15 mouse cellular contexts compared by ENCODE assay signal in genomic region chr10:13118770-13119102, GRCm38 (mm10). TPM values are rescaled to one million over a fixed set of nuclear protein-coding genes. Genes with fewer than 3 reads are reported as not detected.
DNase-seq lines count a peak whose midpoint lies in the region; ATAC-seq lines count a peak whose summit lies in the region.
"Had no signal": no experiment of that assay in that cellular context is flagged by ENCODE, and none has a peak within 500 bp of the region (broad histone marks: within the 10 kb centered on the region; RNA-seq: fewer than 3 reads in every experiment).

No protein-coding gene starts in this region.

- 12% methylated on average over 5 of the region's 5 CpGs for WGBS in forebrain, embryonic 11.5 days
- 20% methylated on average over 5 of the region's 5 CpGs for WGBS in forebrain, embryonic 13.5 days
- 64% methylated on average over 5 of the region's 5 CpGs for WGBS in intestine, embryonic 14.5 days
- 70% methylated on average over 5 of the region's 5 CpGs for WGBS in intestine, embryonic 15.5 days
- 32% methylated on average over 5 of the region's 5 CpGs for WGBS in neural tube, embryonic 11.5 days
- WGBS in neural tube, embryonic 15.5 days, result 25% methylated on average over 5 of the region's 5 CpGs
- WGBS in stomach, embryonic 15.5 days, result 61% methylated on average over 5 of the region's 5 CpGs

- H3K4me3 ChIP-seq in forebrain, embryonic 11.5 days (ENCODE audit: low read depth, low read length), result no peak overlapping the region
- H3K4me3 ChIP-seq in forebrain, embryonic 13.5 days, result no peak overlapping the region
- H3K4me3 ChIP-seq in intestine, embryonic 14.5 days (ENCODE audit: low read depth, low read length), result no peak overlapping the region
- no peak overlapping the region for H3K4me3 ChIP-seq in intestine, embryonic 15.5 days (replicated peaks)
- H3K4me3 ChIP-seq in neural tube, embryonic 11.5 days (ENCODE audit: low read depth, low read length), result no peak overlapping the region
- H3K4me3 ChIP-seq in neural tube, embryonic 15.5 days (replicated peaks), result no peak overlapping the region
- no peak overlapping the region for H3K4me3 ChIP-seq in stomach, embryonic 15.5 days (replicated peaks)
- H3K4me3 ChIP-seq: gastrocnemius, adult 2 months; megakaryocyte, embryonic 14.5 days had no signal

- H3K4me2 ChIP-seq in forebrain, embryonic 11.5 days (ENCODE audit: low read depth, low read length, severe bottlenecking), result no peak overlapping the region
- no peak overlapping the region for H3K4me2 ChIP-seq in forebrain, embryonic 13.5 days
- H3K4me2 ChIP-seq in intestine, embryonic 14.5 days (ENCODE audit: low read length), result no peak overlapping the region
- H3K4me2 ChIP-seq in intestine, embryonic 15.5 days (replicated peaks), result no peak overlapping the region
- H3K4me2 ChIP-seq in neural tube, embryonic 11.5 days (ENCODE audit: low read depth), result no peak overlapping the region
- no peak overlapping the region for H3K4me2 ChIP-seq in neural tube, embryonic 15.5 days
- no peak overlapping the region for H3K4me2 ChIP-seq in stomach, embryonic 15.5 days

- H3K9ac ChIP-seq in forebrain, embryonic 11.5 days (ENCODE audit: low read length), result no peak overlapping the region; the same call in 1 of the 2 replicates
- no peak overlapping the region for H3K9ac ChIP-seq in forebrain, embryonic 13.5 days
- H3K9ac ChIP-seq in intestine, embryonic 14.5 days (ENCODE audit: low read length), result no peak overlapping the region
- no peak overlapping the region for H3K9ac ChIP-seq in intestine, embryonic 15.5 days
- H3K9ac ChIP-seq in neural tube, embryonic 11.5 days (ENCODE audit: low read length), result no peak overlapping the region
- no peak overlapping the region for H3K9ac ChIP-seq in neural tube, embryonic 15.5 days (replicated peaks)
- no peak overlapping the region for H3K9ac ChIP-seq in stomach, embryonic 15.5 days

- no peaks in the 10 kb centered on the region; the same call in 1 of the 2 replicates for H3K36me3 ChIP-seq in forebrain, embryonic 11.5 days (ENCODE audit: control insufficient read depth, insufficient read depth, low read length)
- no peaks in the 10 kb centered on the region for H3K36me3 ChIP-seq in forebrain, embryonic 13.5 days (ENCODE audit: poor library complexity, severe bottlenecking)
- peaks cover 18% of the 10 kb centered on the region for H3K36me3 ChIP-seq in intestine, embryonic 14.5 days (ENCODE audit: control insufficient read depth, insufficient read depth, low read length)
- no peaks in the 10 kb centered on the region for H3K36me3 ChIP-seq in intestine, embryonic 15.5 days
- H3K36me3 ChIP-seq in neural tube, embryonic 11.5 days (ENCODE audit: control insufficient read depth, insufficient read depth, low read length), result no peaks in the 10 kb centered on the region
- H3K36me3 ChIP-seq in neural tube, embryonic 15.5 days, result no peaks in the 10 kb centered on the region
- no peaks in the 10 kb centered on the region for H3K36me3 ChIP-seq in stomach, embryonic 15.5 days

- no peaks in the 10 kb centered on the region for H3K9me3 ChIP-seq in forebrain, embryonic 11.5 days (ENCODE audit: control insufficient read depth, low read length)
- no peaks in the 10 kb centered on the region for H3K9me3 ChIP-seq in forebrain, embryonic 13.5 days (replicated peaks)
- H3K9me3 ChIP-seq in intestine, embryonic 14.5 days (ENCODE audit: control insufficient read depth, low read length), result no peaks in the 10 kb centered on the region
- no peaks in the 10 kb centered on the region for H3K9me3 ChIP-seq in intestine, embryonic 15.5 days
- no peaks in the 10 kb centered on the region for H3K9me3 ChIP-seq in neural tube, embryonic 11.5 days (ENCODE audit: control insufficient read depth, low read length)
- H3K9me3 ChIP-seq in neural tube, embryonic 15.5 days (replicated peaks), result no peaks in the 10 kb centered on the region
- no peaks in the 10 kb centered on the region for H3K9me3 ChIP-seq in stomach, embryonic 15.5 days
- H3K9me3 ChIP-seq: megakaryocyte, embryonic 14.5 days had no signal

- H3K4me1 ChIP-seq in forebrain, embryonic 11.5 days (replicated peaks; ENCODE audit: control insufficient read depth, insufficient read depth, low read length), result peaks cover 46% of the 10 kb centered on the region
- H3K4me1 ChIP-seq in forebrain, embryonic 13.5 days, result peaks cover 58% of the 10 kb centered on the region
- H3K4me1 ChIP-seq in intestine, embryonic 14.5 days (replicated peaks; ENCODE audit: control insufficient read depth, insufficient read depth, low read length), result peaks cover 13% of the 10 kb centered on the region
- H3K4me1 ChIP-seq in intestine, embryonic 15.5 days (replicated peaks), result peaks cover 12% of the 10 kb centered on the region
- H3K4me1 ChIP-seq in neural tube, embryonic 11.5 days (ENCODE audit: control insufficient read depth, insufficient read depth, low read length), result peaks cover 34% of the 10 kb centered on the region
- peaks cover 20% of the 10 kb centered on the region for H3K4me1 ChIP-seq in neural tube, embryonic 15.5 days
- H3K4me1 ChIP-seq in stomach, embryonic 15.5 days, result peaks cover 9% of the 10 kb centered on the region
- H3K4me1 ChIP-seq: megakaryocyte, embryonic 14.5 days had no signal

- no peak for DNase-seq in forebrain, embryonic 11.5 days (ENCODE audit: low spot score)
- DNase-seq in intestine, embryonic 14.5 days (ENCODE audit: low spot score), result no peak
- no peak for DNase-seq in neural tube, embryonic 11.5 days (ENCODE audit: low spot score)
- no peak for DNase-seq in thymus, postnatal 36 days
- DNase-seq: cerebellum, adult 9-10 months; gastrocnemius, adult 2 months; layer of hippocampus, adult 9-11 months; thymus, adult 2 months had no signal

- peak; percentile 22; the same call in 1 of the 2 replicates for ATAC-seq in forebrain, embryonic 11.5 days (replicated peaks; ENCODE audit: low FRiP score)
- no peak for ATAC-seq in forebrain, embryonic 13.5 days
- ATAC-seq in intestine, embryonic 14.5 days (replicated peaks; ENCODE audit: low FRiP score, low TSS enrichment, low read depth), result no peak
- ATAC-seq in intestine, embryonic 15.5 days, result no peak
- ATAC-seq in neural tube, embryonic 11.5 days (ENCODE audit: insufficient read depth, low FRiP score, low TSS enrichment), result no peak
- ATAC-seq in neural tube, embryonic 15.5 days (ENCODE audit: low FRiP score), result no peak
- ATAC-seq in stomach, embryonic 15.5 days (ENCODE audit: insufficient read depth, low FRiP score, low read depth), result no peak
- ATAC-seq: inflammation-experienced regulatory T-cells, adult 6 months had no signal

- H3K27ac ChIP-seq in forebrain, embryonic 11.5 days (ENCODE audit: low read depth, low read length), result peak overlapping the region; percentile 79; the same call in 1 of the 2 replicates
- H3K27ac ChIP-seq in forebrain, embryonic 13.5 days, result no peak overlapping the region
- peak overlapping the region; percentile 60; the same call in 1 of the 2 replicates for H3K27ac ChIP-seq in intestine, embryonic 14.5 days (ENCODE audit: low read depth)
- H3K27ac ChIP-seq in intestine, embryonic 15.5 days, result no peak overlapping the region
- H3K27ac ChIP-seq in neural tube, embryonic 11.5 days (ENCODE audit: low read depth, low read length), result peak overlapping the region; percentile 21; the same call in 1 of the 2 replicates
- no peak overlapping the region for H3K27ac ChIP-seq in neural tube, embryonic 15.5 days (replicated peaks)
- H3K27ac ChIP-seq in stomach, embryonic 15.5 days, result peak overlapping the region; percentile 55; the same call in 1 of the 2 replicates
- H3K27ac ChIP-seq: gastrocnemius, adult 2 months had no signal

- H3K27me3 ChIP-seq in forebrain, embryonic 11.5 days (ENCODE audit: control insufficient read depth, insufficient read depth, low read length), result no peaks in the 10 kb centered on the region
- H3K27me3 ChIP-seq in forebrain, embryonic 13.5 days, result no peaks in the 10 kb centered on the region
- H3K27me3 ChIP-seq in intestine, embryonic 14.5 days (replicated peaks; ENCODE audit: control insufficient read depth, insufficient read depth, low read length), result no peaks in the 10 kb centered on the region
- no peaks in the 10 kb centered on the region for H3K27me3 ChIP-seq in intestine, embryonic 15.5 days (replicated peaks)
- no peaks in the 10 kb centered on the region for H3K27me3 ChIP-seq in neural tube, embryonic 11.5 days (ENCODE audit: control insufficient read depth, insufficient read depth, low read length)
- H3K27me3 ChIP-seq in neural tube, embryonic 15.5 days (replicated peaks), result no peaks in the 10 kb centered on the region
- no peaks in the 10 kb centered on the region for H3K27me3 ChIP-seq in stomach, embryonic 15.5 days (replicated peaks)

RNA-seq across cellular contexts. Expression of gene Plagl1, which starts 58.4 kb away (rescaled TPM):
- 153 and 159 TPM in 2 replicates for polyA plus RNA-seq in forebrain, embryonic 11.5 days (2014; fragmentation: Nextera tagmentation; extraction: Ambion mirVana)
- 58.0 and 67.0 TPM in 2 replicates for polyA plus RNA-seq in forebrain, embryonic 13.5 days (2015; fragmentation: Nextera tagmentation; extraction: Ambion mirVana)
- 266 and 288 TPM in 2 replicates for polyA plus RNA-seq in intestine, embryonic 14.5 days (2014; fragmentation: Nextera tagmentation; extraction: Ambion mirVana)
- polyA plus RNA-seq in intestine, embryonic 15.5 days (2015; fragmentation: Nextera tagmentation; extraction: Ambion mirVana), result 138 and 157 TPM in 2 replicates
- polyA plus RNA-seq in neural tube, embryonic 11.5 days (2014; fragmentation: Nextera tagmentation; extraction: Ambion mirVana), result 147 and 150 TPM in 2 replicates
- 26.2 and 48.7 TPM in 2 replicates for polyA plus RNA-seq in neural tube, embryonic 15.5 days (2015; fragmentation: Nextera tagmentation; extraction: Ambion mirVana)
- polyA plus RNA-seq in stomach, embryonic 15.5 days (2015; fragmentation: Nextera tagmentation; extraction: Ambion mirVana), result 237 and 238 TPM in 2 replicates

RNA-seq across cellular contexts. Expression of gene Zc2hc1b, which starts 59.1 kb away (rescaled TPM):
- polyA plus RNA-seq in forebrain, embryonic 11.5 days (2014; fragmentation: Nextera tagmentation; extraction: Ambion mirVana), result not detected in 2 replicates
- polyA plus RNA-seq in forebrain, embryonic 13.5 days (2015; fragmentation: Nextera tagmentation; extraction: Ambion mirVana), result not detected in 2 replicates
- polyA plus RNA-seq in intestine, embryonic 14.5 days (2014; fragmentation: Nextera tagmentation; extraction: Ambion mirVana), result not detected in 2 replicates
- not detected in 2 replicates for polyA plus RNA-seq in intestine, embryonic 15.5 days (2015; fragmentation: Nextera tagmentation; extraction: Ambion mirVana)
- polyA plus RNA-seq in neural tube, embryonic 11.5 days (2014; fragmentation: Nextera tagmentation; extraction: Ambion mirVana), result not detected in 2 replicates
- polyA plus RNA-seq in neural tube, embryonic 15.5 days (2015; fragmentation: Nextera tagmentation; extraction: Ambion mirVana), result not detected in 2 replicates
- not detected in 2 replicates for polyA plus RNA-seq in stomach, embryonic 15.5 days (2015; fragmentation: Nextera tagmentation; extraction: Ambion mirVana)
- polyA plus RNA-seq: inflammation-experienced regulatory T-cells, adult 6 months; liver, adult 2 months; thymus, adult 2 months had no signal

Comparison
In these comparisons a context has a peak if more than half of its experiments do, and no peak if none do; other contexts are left out.
1. H3K27ac ChIP-seq: peak in forebrain, embryonic 11.5 days (single experiment), intestine, embryonic 14.5 days (single experiment), neural tube, embryonic 11.5 days (single experiment) and stomach, embryonic 15.5 days (single experiment); none in forebrain, embryonic 13.5 days (single experiment), intestine, embryonic 15.5 days (single experiment) and neural tube, embryonic 15.5 days (single experiment).